9 mouse cellular contexts compared by ENCODE assay signal in genomic region chr11:100352076-100352857, GRCm38 (mm10). TPM values are rescaled to one million over a fixed set of nuclear protein-coding genes. Genes with fewer than 3 reads are reported as not detected.
DNase-seq lines count a peak whose midpoint lies in the region; ATAC-seq and TF ChIP-seq lines count a peak whose summit lies in the region.
"Had no signal": no experiment of that assay in that cellular context is flagged by ENCODE, and none has a peak within 500 bp of the region (broad histone marks: within the 10 kb centered on the region; RNA-seq: fewer than 3 reads in every experiment).

No protein-coding gene starts in this region.

- no peak for ATAC-seq in CD4-positive, CD25-positive, alpha-beta regulatory T cell, adult 4 months
- peak; percentile 8; the same call in 1 of the 2 replicates for ATAC-seq in hindbrain, embryonic 13.5 days (ENCODE audit: low FRiP score)

- TF ChIP-seq POLR2A in small intestine, adult 2 months (IDR thresholded peaks at IDR 0.05; ENCODE audit: low read depth, low read length), result no peak

- no peak overlapping the region for H3K4me3 ChIP-seq in hindbrain, embryonic 13.5 days
- no peak overlapping the region for H3K4me3 ChIP-seq in small intestine, adult 2 months (ENCODE audit: low read depth, low read length)

- WGBS in hindbrain, embryonic 13.5 days, result 28% methylated on average over 10 of the region's 10 CpGs
- WGBS in small intestine, adult 2 months, result 51% methylated on average over 10 of the region's 10 CpGs

- no peaks in the 10 kb centered on the region for H3K9me3 ChIP-seq in hindbrain, embryonic 13.5 days

- H3K4me2 ChIP-seq in hindbrain, embryonic 13.5 days, result no peak overlapping the region

- peak; percentile 16; the same call in 1 of the 2 replicates for TF ChIP-seq CTCF in small intestine, adult 2 months (IDR thresholded peaks at IDR 0.05; ENCODE audit: extremely low read depth, insufficient read length, insufficient replicate concordance, low read depth, low read length)

- H3K27me3 ChIP-seq in hindbrain, embryonic 13.5 days, result peaks cover 16% of the 10 kb centered on the region
- peaks cover 18% of the 10 kb centered on the region for H3K27me3 ChIP-seq in small intestine, adult 2 months (ENCODE audit: control insufficient read depth, insufficient read depth, low read length)

- peaks cover 12% of the 10 kb centered on the region for H3K36me3 ChIP-seq in hindbrain, embryonic 13.5 days
- H3K36me3 ChIP-seq in small intestine, adult 2 months (ENCODE audit: control insufficient read depth, insufficient read depth, low read length), result no peaks in the 10 kb centered on the region

- H3K4me1 ChIP-seq in hindbrain, embryonic 13.5 days (replicated peaks), result peaks cover 51% of the 10 kb centered on the region
- H3K4me1 ChIP-seq in small intestine, adult 2 months (ENCODE audit: control insufficient read depth, insufficient read depth, insufficient read length, low read length), result peaks cover 3% of the 10 kb centered on the region

- peak overlapping the region; percentile 51; the same call in 1 of the 2 replicates for H3K9ac ChIP-seq in hindbrain, embryonic 13.5 days

- peak overlapping the region; percentile 70; the same call in 1 of the 2 replicates for H3K27ac ChIP-seq in hindbrain, embryonic 13.5 days
- H3K27ac ChIP-seq in small intestine, adult 2 months (ENCODE audit: insufficient read depth, low read depth, low read length), result no peak overlapping the region

- peak; percentile 57 for DNase-seq in CD4-positive, CD25-positive, alpha-beta regulatory T cell, adult 2 months (ENCODE audit: low read depth, low spot score)
- DNase-seq in left cerebral cortex, adult 18-20 months (ENCODE audit: low spot score in 2 of 2), result peak; percentile 47 to 48
- no peak for DNase-seq in left cerebral cortex, adult 8-10 months (ENCODE audit: low spot score in 2 of 2)
- DNase-seq in adipocyte (ENCODE audit: low spot score), result peak; percentile 60
- no peak for DNase-seq in adrenal gland, adult 2 months

RNA-seq across cellular contexts. Expression of gene Hap1, which starts 3.7 kb away (rescaled TPM):
- under 1 TPM in 1 of 2 experiments, not detected in 1; 0.50 TPM for polyA plus RNA-seq in CD4-positive, CD25-positive, alpha-beta regulatory T cell, adult 4 months (2017; shearing (Covaris generic))
- total RNA-seq in left cerebral cortex, adult 18-20 months (2021), result 100 to 1,000 TPM; 147 to 179 TPM
- total RNA-seq in left cerebral cortex, adult 8-10 months (2022), result 100 to 1,000 TPM; 132 to 184 (median 175) TPM
- 94.1 and 94.4 TPM in 2 replicates for polyA plus RNA-seq in hindbrain, embryonic 13.5 days (2015; fragmentation: Nextera tagmentation; extraction: Ambion mirVana)
- 2.7 and 4.6 TPM in 2 replicates for polyA plus RNA-seq in small intestine, adult 2 months (2012; rRNA removed)
- total RNA-seq in adrenal gland, adult 2 months (2021), result 10 to 100 TPM; 34.6 to 62.1 TPM
- polyA plus RNA-seq in adrenal gland, adult 2 months (2012; rRNA removed), result 28.5 and 32.8 TPM in 2 replicates

RNA-seq across cellular contexts. Expression of gene Gast, which starts 18.1 kb away (rescaled TPM):
- polyA plus RNA-seq in CD4-positive, CD25-positive, alpha-beta regulatory T cell, adult 4 months (2017; shearing (Covaris generic)), result not detected
- total RNA-seq in left cerebral cortex, adult 18-20 months (2021), result not detected
- total RNA-seq in left cerebral cortex, adult 8-10 months (2022), result not detected
- 0.66 and 1.7 TPM in 2 replicates for polyA plus RNA-seq in hindbrain, embryonic 13.5 days (2015; fragmentation: Nextera tagmentation; extraction: Ambion mirVana)
- 0.38 and 336 TPM in 2 replicates for polyA plus RNA-seq in small intestine, adult 2 months (2012; rRNA removed)
- not detected for total RNA-seq in adrenal gland, adult 2 months (2021)
- polyA plus RNA-seq in adrenal gland, adult 2 months (2012; rRNA removed), result not detected in 2 replicates
- polyA plus RNA-seq: lung, embryonic 16.5 days had no signal

RNA-seq across cellular contexts. Expression of gene Eif1, which starts 32.6 kb away (rescaled TPM):
- polyA plus RNA-seq in CD4-positive, CD25-positive, alpha-beta regulatory T cell, adult 4 months (2017; shearing (Covaris generic)), result 1,000 to 10,000 TPM; 1,870 to 3,129 TPM
- total RNA-seq in left cerebral cortex, adult 18-20 months (2021), result 100 to 1,000 TPM; 831 to 849 TPM
- 100 to 1,000 TPM; 753 to 824 (median 763) TPM for total RNA-seq in left cerebral cortex, adult 8-10 months (2022)
- polyA plus RNA-seq in hindbrain, embryonic 13.5 days (2015; fragmentation: Nextera tagmentation; extraction: Ambion mirVana), result 1,398 and 1,436 TPM in 2 replicates
- polyA plus RNA-seq in small intestine, adult 2 months (2012; rRNA removed), result 49.3 and 102 TPM in 2 replicates
- 1,000 to 10,000 TPM; 1,002 to 1,252 TPM for total RNA-seq in adrenal gland, adult 2 months (2021)
- 121 and 147 TPM in 2 replicates for polyA plus RNA-seq in adrenal gland, adult 2 months (2012; rRNA removed)

RNA-seq across cellular contexts. Expression of gene Jup, which starts 45.3 kb away (rescaled TPM):
- 1 to 10 TPM in 1 of 2 experiments, under 1 TPM in 1; 0.32 to 1.9 TPM for polyA plus RNA-seq in CD4-positive, CD25-positive, alpha-beta regulatory T cell, adult 4 months (2017; shearing (Covaris generic))
- total RNA-seq in left cerebral cortex, adult 18-20 months (2021), result 10 to 100 TPM; 47.2 to 49.3 TPM
- 10 to 100 TPM; 54.1 to 58.4 (median 55.9) TPM for total RNA-seq in left cerebral cortex, adult 8-10 months (2022)
- 65.5 and 73.9 TPM in 2 replicates for polyA plus RNA-seq in hindbrain, embryonic 13.5 days (2015; fragmentation: Nextera tagmentation; extraction: Ambion mirVana)
- 253 and 689 TPM in 2 replicates for polyA plus RNA-seq in small intestine, adult 2 months (2012; rRNA removed)
- total RNA-seq in adrenal gland, adult 2 months (2021), result 10 to 100 TPM; 67.0 to 94.3 TPM
- 275 and 284 TPM in 2 replicates for polyA plus RNA-seq in adrenal gland, adult 2 months (2012; rRNA removed)

Comparison
In these comparisons a context has a peak if more than half of its experiments do, and no peak if none do; other contexts are left out.
1. DNase-seq: peak in CD4-positive, CD25-positive, alpha-beta regulatory T cell, adult 2 months (single experiment), left cerebral cortex, adult 18-20 months (2 of 2) and adipocyte (single experiment); none in left cerebral cortex, adult 8-10 months (0 of 2) and adrenal gland, adult 2 months (single experiment).